Mouse (Mus musculus): ENCODE results near the gene Osm.

The Osm gene

DNA sequence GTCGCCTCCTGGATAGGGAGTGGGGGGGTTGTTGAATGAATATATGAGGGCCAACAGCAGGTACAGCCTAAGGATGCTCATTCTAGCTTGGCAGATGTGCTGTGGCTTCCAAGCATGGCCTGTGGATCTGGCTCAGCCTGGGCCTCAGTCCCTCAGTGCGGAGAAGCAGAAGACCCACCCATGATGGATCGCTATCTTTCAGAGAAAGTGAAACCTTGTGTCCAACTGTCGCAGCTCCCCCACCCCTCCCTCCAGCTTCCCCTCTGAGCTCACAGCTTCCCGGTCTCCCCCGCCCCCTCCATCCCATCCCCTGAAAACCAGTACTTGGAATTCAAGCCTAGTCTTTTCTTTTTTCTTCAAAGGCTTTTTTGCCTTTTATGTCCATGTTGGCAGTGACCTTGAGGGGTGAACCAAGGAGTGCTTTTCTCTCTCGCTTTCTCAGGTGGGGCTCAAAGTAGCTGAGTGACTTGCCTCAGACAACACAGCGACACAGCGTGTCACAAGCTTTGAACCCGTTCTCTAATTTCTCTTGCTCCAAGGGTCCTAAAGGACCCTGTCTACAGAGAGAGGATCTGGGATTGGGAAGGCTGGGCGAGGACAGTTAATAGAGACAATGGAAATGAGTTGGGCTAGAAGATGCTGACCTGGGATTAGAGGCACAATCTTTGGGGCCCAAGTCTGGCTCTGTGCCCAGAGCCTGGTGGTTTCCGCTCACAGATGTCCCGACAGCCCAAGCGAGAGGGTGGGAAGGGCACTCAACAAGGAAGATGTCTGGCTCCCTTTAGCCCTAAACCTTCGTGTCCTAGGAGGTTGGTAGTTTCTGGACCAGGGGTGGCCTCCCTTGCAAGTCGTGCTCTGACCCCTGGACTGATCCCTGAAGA is at the start of gene Osm:
Gene Osm (plus strand): TSS at position 756 of the 881 bp plus-strand sequence.
- no peak for DNase-seq

DNA sequence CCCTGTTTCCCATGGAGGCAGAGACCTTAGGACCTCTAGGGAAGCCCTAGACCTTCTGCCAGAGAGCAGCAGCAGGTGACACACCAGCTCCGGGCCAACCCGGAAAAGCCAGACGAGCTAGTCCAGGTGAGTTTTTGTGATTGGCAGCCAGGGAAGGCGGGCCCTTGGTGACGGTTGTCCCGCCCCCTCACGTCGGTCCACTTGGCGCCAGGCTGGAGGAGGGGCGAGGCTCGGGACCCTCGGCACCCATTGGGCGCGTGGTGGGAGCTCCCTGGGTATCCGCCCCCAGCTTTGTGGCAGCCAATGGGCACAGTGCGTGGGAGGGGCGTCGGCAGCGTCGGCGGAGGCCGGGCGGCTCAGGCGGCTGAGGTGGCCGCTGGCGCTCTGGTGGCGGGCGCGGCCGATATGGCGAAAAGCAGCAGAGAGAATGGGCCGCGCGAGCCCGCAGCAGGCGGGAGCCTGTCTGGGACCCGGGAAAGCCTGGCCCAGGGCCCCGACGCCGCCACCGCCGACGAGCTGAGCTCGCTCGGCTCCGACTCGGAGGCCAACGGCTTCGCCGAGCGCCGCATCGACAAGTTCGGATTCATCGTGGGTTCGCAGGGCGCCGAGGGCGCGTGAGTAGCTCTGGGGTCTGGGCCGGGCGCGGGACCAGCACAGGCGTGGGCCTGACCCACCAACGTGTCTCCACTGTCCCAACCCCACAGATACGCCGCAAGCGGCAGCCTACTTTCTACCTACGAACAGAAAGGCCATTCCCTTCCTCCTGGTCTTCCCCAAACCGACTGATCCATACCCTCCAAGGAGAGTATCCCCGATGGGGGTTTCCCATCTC is 49.5 kb upstream of the Osm start, which contains the start of gene Tbc1d10a:
Gene Tbc1d10a (plus strand): TSS at position 304 of the 832 bp plus-strand sequence.
- DNase-seq = peak; percentile 99

DNA sequence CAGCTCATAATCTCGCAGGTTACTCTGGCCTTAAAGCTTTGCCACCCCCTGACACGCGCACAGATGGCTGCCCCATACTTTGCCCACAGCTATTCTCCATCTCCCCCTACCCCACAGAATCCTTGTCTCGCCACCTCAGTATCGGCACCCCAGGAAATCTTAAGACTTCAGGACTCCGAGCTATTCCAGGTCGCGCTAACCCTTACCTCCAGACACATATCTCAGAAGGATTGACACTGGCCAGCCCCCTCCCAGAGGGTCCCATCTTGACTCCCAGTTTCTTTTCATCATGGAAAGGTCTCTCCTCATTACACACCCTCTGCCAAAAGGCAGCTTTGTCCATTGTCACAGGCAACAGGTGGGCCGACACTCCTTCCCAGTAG is 48.9 kb upstream of the Osm start:
- no peak for DNase-seq

DNA sequence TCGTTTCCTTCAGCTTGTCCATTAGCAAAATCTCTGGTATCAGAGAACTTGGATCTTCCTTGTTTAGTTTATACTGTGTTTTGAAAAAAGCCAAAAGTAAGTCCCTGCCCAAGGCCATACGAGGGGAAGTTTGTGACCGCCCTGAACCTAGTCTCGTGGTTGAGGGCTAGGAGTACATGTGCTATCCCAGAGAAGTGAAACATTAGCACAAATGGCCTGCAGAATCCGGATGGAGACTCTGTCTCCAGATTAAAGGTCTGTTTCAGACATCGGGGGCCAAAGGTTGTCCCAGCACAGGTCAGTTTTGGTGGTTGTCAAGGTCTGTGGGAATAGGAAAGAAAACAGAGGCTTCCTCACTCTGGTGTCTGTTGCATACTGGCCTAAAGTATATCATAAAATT is 47.0 kb upstream of the Osm start:
- no peak for DNase-seq

DNA sequence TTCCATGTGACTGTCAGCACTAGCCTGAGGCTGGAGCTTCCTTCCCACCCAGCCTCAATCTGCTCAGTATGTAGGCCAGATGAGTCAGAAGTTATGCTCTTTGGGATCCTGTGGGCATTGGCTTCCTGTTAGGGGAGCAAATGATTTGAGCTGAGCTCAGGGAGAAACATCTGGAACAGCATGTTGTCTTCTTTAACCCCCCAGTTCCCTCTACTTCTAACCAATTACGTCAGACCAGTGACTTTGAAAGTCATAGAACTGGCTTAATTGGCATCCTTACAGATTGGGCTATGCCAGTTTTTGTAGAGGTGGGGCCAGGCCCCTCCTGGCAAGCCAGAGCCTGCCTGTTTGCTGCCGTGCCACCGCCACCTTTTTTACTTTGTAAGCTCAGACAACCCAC is 45.5 kb upstream of the Osm start:
- no peak for DNase-seq

DNA sequence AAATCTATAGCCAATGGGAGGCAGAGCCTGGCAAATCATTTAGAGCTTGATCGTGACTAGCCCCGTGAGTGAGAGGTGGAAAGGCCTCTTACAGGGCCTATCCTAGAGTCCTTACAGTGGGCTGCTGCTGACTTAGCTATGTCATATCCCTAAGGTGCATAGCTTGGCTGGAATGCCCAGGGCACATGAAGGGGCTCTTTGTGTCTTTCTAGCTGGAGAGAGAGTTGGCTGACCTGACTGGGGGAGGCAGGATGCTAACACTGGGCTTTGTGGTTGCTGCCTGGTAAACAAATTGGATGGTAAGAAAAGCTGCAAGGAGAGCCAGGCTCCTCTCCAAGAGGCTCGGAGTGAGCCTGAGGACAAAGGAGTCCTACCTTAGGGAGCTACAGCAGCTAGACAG is 43.5 kb upstream of the Osm start:
- no peak for DNase-seq

DNA sequence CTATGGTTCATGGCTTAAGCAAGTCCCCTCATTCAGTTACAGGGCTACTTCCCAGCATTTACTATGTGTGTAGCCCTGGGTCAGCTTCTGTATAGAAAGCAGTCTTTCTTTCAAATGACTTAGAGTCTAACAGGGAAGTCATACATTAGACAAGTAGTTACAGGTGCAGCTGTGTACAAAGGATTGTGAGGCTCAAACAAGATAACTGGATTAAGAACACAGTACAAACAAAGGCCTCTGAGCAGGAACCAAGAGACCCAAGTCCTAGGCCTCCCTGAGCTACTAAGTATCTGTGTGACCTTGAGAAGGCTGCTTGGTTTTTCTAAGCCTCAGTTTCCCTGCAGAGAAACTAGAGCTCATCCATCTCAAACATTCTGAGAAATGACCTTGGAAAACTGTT is 42.8 kb upstream of the Osm start:
- no peak for DNase-seq

DNA sequence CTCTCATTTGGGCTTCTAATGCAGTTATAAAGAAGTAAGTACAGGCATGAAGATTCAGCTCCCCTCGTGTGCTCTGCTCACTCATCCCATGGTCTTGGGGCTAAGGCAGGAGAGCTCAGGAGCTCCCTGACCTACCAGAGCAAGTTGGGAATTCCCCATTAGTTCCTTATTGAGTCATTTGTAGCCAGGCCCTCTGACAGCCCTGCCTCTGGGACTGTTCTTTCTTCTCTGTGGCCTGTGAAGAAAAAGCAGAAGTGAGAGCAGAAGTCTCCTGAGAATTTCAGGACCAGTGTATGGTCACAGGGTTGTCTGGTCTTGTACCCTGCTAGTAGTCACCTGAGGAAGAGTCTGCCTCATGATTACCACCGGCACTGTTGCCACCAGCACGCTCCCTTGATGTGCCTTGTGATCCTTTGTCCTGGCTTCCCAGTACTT is 40.6 kb upstream of the Osm start:
- peak; percentile 65 for DNase-seq

DNA sequence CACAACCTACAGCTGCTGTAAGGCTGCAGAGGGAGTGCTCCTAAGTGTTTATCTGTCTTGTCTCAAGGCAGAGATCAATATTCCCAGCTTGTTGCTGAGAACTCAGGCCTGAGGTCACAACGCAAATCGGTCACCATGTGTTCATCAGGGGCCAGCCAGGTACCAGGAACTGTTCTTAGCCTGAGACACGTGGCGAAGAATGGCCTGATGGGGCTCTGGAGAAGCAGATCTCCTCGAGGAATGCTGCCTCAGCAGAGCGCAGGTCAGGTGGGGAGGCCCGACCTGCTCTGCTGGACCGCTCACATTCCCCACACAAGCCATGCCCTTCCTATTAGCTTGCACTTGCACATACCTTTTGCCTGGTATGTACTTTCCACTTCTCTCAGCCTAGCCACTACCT is 39.6 kb upstream of the Osm start:
- DNase-seq = no peak

DNA sequence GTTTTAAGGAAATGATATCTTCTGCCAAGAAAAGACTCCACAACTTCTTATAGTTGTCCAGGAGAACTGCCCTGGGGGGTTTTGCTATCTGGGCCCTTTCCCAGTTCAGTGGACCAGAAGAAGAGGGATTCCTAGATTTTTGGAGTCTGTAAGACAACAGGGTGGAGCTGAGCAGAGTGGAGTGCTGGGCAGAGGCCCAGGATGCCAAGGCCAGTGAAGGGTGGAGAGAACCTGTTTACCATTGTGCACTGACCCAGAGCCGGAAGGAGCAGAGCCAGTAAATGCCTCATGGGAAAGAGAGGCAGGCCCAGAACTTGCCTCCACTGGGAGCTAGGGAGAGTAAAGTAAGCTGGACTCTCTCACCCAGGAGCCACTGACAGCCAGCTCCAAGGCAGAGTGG is 38.5 kb upstream of the Osm start:
- DNase-seq = no peak

DNA sequence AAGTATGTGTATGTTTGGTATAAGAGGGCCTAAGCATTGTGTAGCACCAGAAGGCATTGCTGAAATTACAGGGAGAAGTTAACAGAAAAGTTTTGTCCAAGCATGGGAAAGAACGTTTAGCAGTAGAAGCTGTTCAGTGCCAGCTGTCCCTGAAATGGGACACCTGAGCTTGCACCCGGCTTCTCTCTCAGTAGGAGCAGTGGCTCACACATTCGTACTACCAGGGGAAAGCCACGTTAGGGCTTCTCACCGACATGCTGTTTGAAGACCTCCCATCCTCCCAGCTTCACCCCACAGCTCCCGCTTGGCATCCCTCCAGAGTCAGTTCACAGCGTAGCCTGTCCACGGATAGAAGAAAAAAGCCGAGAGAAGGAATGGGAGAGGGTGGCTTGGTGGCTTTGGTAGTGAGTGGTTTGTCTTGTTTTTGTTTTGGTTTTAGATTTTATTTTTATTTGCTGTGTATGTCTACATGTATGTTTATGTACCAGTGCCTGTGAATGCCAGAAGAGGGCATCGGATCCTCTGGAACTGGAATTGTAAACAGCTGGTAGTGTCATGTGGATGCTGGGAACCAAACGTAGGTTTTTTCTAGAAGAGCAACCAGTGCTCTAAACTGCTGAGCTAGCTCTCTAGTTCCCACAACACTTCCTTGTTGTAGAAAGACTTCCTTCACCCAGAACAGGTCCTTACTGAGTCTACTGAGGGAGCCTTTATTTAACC is 34.1 kb upstream of the Osm start:
- peak; percentile 50 for DNase-seq

DNA sequence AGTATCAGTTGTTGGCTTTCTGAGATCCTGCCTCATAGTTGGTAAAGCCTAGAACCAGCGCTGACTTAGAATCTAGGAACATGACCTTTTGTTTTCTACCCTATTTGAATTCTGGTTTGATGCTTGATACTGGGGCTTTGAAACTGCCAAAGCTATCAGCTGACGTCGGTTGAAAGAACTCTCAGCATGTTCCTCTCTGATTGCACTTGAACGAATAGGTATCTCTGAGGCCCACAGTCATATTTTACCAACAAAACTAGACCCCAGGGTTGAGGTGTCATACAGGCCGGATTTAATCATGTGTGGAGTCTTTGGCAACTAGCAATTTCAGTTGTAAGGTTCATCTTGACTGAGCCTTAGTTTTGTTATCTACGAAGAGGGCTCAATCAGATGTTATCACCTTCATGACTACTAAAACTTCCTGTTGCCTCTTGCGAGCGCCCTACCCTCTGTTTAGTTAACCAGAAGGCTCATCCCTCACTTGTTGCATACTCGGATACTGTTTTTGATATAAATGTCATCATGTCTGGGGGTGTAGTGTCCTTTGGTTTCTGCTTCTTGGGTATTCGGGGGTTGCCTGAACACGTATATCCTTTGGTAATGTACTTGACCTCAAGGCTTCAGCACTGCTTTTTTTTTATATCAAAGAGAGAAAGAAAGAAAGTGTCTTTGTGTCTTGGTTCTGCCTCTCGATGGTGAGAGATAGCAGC is 33.1 kb upstream of the Osm start:
- no peak for DNase-seq

DNA sequence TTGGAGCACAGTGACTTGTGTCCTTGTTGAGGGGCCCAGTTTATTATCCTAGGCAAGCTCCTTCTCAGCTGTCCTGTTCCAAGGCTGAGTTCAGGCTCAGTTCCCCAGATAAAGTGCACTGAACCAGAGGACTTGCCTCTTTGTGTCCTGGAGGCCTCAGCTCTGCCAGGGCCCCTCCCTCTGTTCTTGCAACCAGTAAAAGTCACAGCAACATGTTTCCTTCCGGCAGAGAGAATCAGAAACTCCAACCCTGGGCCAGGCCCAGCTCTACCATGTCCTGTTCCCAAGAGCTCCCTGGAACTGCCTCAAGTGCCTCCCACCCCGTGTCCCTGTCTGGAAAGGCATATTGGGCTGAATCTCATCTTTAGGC is 32.5 kb upstream of the Osm start:
- DNase-seq = no peak

DNA sequence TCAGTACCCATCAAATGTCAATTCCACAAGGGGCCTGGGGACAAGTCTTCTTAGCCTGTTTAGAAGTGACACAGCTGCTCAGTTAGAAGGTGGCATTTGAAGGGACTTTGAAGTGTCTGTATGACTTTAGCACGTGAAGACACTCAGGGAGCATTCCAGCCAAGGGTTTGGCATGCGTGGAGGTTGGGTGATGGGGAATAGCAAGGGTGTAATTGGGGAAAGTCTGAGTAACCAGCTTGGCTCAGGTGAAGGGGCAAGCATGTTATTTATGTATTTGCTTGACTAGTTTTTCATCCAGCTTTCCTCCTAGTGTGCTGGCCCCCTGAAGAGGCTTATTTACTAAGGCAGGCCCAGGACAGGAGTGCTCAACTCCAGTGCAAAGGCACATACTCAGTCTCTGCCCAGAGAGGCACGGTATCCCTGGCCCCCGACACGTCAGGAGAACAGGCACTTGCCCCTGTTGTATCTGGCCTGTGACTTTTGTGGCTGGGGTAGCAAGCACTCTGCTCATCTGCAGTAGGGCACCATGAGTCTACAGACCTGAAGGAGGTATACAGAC is 31.0 kb upstream of the Osm start:
- DNase-seq = no peak

DNA sequence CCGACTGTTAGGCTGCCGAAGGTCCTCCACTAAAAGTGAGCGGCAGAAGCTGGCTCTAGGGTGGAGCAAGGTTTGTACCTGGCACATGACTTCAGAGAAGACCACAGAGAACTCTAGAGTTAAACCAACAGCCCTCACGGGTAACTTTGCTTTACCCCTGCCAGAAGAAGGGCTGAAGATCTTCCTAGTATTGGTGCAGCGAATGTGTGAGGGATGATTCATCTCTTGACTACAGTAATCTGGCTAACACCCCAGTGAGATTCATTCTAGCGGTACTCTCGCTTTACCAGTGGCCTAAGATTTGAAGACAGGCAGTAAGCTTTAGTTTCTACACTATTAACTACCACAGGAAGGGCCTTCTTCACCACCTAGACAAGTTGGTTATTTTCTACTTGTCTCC is 30.3 kb upstream of the Osm start:
- DNase-seq = no peak

DNA sequence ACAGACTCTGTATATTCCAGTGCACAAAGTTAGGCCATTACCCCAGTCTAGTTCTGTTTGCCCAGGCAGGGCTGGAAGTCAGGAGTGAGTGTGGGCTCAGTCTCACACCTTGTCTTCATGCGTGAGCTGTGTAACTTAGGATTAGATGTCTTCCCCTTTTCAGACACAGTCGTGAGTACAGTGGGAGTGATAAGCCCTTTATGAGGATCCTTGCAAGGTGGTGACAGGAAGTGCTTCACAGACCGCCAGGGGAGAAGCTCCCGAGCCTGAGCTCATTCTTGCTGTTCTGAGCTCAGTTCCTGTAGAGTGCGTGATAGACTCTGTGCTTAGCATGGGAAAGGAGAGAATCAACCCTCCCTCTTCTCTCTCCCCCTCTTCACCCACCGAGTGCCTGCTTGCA is 29.7 kb upstream of the Osm start:
- DNase-seq = no peak

DNA sequence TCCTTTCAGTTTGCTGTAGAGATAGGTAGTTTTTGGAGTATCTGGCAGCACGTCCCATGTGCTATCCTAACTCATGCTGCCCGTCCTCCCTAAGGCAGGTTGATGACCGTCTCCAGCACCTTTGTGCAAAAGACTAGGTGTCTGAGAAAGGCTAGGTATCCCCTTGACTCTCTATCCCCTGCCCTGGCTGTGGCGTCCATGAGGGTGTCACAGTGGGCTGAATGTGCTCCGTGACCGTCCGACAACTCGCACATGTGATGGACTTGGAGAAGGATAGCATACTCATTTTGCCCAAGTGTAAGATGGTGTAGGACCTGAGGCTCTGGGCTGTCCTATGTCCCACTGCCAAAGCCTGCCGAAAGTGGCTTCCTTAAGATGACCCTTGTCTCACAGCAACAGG is 28.6 kb upstream of the Osm start:
- DNase-seq = no peak

DNA sequence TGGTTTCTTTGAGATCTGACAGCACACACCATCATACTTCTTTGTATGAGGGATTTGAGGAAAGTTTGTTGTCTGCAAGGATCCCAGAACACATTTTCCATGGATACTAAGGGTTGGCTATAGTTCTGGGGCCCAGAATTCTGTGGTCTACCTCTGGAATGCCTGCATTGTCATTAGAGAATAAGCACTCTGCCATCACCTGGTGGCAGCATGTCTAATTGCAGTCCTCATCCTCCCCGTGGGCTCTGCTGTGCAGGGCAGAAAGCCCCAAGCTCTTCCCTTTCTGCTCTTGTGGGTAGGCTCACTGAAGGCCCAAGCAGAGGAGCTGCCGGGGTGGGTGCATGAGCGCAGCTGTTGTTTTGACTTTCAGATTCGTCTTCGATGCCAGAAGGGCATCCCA is 26.7 kb upstream of the Osm start:
- no peak for DNase-seq

DNA sequence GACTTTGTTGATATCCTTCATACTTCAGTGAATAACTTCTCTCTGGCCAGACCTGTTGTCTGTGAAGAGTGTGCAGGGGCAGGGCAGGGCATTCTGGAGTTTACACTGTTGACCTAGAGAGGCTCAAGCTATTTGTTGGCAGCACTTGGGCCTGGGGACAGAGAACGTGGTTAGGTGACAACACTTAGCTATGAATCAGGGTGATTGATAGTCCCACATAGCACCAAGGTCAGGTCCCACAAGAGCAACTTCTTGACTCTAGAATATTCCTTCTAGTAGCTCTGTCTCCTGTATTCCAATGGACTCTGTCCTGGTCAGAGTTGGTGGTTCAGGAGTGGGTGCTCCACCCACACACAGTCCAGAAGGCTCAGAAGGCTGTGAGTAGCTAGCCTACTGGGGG is 25.4 kb upstream of the Osm start:
- DNase-seq = no peak

DNA sequence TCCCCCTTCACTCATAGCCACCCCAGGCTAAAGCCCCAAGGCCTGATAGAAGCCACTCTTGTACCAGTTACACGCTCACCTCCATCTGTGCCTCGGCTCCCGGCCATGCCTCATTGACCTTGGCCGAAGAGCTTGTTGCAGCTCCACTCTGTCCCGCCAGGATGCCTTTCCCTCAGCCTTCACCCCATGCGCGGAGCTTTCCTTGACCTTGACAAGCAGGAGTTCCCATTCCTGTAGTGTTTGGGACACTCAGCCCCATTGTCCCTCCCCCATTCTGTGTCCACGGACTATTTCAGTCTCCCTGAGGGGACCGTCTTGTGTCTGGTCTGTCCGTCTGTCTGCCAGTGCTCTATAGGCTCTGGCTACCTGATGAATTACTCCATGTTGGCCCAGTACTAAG is 23.1 kb upstream of the Osm start:
- no peak for DNase-seq

DNA sequence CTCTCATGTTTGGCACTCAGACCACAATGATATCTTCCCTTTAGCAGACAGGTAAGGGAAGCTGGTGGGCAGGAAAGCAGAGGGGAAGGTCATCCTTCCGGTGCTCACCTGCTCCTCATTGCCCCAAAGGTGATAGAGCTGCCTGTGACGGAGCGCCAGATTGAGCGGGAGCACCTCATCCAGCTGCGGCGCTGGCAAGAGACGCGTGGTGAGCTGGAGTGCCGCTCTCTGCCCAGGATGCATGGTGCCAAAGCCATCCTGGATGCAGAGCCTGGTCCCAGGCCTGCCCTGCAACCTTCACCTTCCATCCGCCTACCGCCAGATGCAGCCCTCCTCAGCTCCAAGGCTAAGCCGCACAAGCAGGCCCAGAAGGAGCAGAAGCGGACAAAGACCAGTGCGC is 21.6 kb upstream of the Osm start:
- no peak for DNase-seq

DNA sequence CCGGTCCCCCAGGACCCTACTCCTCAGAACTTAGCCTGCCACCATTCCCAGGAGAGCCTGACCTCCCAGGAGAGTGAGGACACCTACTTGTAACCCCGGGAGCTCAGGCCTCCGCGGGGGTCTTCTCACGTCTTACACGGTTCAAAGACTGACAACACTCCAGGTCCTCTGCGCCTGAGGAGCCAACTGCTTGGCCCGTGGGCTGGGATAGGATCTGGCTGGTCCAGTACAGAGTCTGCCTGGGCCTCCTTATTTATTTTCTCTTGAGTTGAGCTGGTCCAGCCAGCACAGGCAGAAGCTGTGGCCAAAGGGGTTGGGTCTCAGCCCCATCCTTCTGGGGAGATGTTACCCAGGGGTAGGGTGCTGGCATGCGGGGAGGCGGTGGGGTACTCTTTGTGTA is 21.2 kb upstream of the Osm start:
- DNase-seq = no peak

All from layer of hippocampus, adult 9-11 months (tissue).